Mouse (Mus musculus): ENCODE data around the gene Macrod2.

The Macrod2 gene

DNA sequence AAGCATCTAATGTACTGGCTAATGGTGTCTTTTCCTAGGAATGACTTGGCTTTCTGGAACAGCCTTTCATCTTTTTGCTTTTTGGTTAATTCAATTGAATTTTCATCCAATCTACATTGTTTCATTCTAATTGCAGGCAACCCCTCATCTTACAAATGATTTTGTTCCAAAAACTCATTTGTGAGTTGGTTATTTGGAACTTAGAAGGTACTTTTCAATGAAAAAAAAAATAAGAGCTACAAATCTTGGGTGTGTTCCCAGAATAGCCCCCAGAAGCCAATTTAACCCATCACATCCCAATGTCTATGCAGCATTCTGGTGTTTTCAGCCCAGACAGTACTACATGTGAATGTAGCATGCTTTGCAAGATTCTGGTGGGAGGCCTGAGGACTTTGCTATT is 683.1 kb downstream of the Macrod2 start:
- DNase-seq (ENCODE audit: low spot score) = no peak

DNA sequence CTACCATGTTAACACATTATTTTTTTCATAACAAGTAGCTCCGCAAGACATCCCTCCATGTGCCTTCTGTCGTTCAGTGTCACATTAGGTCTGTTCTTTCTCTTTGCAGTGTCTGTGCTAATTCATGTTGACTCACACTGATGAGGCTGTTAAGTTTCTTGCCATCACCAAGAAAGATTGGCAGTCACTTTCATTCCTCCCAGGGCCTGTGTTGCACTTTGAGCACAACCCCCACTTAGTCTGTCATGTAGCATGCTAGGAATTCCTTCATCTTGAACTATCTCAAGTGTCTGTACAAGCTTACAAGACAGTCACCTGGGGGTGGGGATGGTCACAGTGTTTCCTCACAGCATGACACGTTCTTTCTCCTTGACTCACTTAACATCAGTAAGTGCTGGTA is 696.2 kb downstream of the Macrod2 start:
- peak; percentile 31 for DNase-seq (ENCODE audit: low spot score)

DNA sequence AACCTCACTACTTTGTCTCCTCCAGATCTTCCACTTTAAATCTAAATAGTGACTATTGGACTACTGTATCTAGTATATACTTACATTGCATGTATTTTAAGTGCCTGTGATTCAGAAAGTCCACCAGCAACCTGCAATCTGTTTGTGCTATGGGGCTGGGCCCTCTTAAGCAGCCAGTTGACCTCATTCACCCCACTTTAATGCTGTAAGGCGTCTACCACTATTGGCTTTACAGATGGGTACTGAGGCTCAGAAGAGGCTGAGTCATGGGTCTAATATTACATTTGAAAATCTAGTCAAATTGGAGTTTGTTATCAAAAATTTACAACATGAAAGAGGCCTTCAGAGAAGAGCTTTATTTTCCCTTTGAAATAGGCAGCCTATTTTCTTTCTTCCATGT is 722.5 kb downstream of the Macrod2 start:
- DNase-seq (ENCODE audit: low spot score) = peak; percentile 64

DNA sequence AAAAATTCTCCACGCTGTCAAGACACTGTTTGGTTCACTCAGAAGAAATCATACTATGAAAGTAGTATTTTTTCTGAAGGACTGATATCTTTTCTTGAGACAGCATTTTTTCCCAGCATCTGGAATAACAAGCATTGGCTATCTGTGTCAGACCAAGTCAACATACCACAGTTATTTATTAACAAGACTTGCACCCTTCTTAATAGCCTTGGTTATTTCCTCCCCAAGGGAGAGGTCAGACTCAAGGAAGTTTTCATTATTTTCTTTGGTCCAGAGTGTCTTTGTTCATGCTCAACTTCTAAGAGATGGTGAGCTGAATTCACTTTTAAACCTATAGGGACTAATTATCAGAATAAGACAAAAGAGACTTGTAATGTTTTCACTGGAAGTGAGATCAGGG is 728.8 kb downstream of the Macrod2 start:
- DNase-seq (ENCODE audit: low spot score) = no peak

DNA sequence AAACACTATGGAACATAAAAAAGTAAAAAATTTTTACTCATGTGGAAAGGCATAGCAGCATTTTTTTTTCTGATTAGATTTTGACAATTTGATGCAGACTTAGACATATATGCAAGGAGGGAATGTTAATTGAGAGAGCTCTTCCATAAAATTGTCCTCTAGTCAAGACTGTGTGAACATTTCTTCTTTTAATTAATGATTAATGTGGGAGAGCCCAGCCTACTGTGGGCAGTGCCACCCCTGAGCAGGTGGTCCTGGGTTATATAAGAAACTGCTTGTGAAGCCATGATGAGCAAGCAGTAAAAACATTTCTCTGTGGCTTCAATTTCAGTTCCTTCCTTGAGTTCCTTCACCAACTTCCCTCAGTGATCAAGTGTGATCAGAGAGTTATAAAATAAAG is 730.5 kb downstream of the Macrod2 start:
- DNase-seq (ENCODE audit: low spot score) = no peak

DNA sequence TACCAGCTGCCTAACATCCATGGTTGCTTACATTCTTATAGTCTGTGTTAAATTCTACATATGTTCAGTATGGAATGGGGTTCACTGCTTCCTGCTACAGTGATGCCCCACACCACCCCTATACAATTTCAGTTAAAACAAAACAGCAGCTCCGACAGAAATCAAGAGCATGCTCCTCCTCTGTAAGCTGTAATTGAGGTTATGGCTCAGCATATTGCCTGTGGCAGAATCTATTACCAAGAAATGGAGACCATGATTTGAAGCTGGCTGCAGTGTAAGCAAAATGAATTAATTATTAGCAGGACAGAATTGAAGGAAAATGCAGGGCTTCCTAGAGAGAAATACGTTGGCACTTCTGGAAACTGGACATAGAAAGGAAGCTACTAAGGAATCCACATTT is 747.2 kb downstream of the Macrod2 start:
- DNase-seq (ENCODE audit: low spot score) = no peak

DNA sequence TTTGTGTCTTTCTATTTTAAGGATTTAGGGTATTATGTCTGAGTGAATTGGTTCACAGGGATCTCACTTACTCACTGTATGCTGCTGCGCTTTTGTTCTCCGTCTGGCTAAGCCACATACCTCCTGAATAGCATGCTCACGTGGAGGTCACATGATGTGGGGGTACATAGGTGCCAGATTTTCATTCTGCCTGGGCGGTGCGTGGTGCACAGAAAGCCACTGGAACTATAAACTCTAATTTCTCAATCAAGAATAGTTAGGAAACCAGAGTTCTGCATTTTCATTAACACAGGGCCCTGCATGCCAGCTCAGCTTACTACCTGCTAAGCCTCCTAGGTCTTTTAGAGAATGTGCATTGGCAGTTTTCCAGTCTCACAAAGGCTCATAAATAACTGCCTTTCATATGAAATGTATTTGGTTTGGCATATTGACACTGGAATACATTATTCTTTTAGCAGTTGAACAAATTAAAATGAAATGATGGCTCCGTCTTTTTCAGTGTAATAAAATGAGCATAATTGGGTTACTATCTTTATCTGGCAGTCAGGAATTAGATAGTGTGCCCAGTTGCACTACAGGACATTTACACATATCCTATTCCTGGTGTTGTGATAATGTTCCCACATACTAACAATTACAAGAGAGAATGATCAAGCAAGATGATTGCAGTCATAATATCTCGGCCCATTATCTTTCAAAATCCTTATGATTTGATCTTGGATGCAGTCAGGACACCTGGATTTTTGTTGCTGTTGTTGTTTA is 757.1 kb downstream of the Macrod2 start:
- DNase-seq (ENCODE audit: low spot score) = no peak

DNA sequence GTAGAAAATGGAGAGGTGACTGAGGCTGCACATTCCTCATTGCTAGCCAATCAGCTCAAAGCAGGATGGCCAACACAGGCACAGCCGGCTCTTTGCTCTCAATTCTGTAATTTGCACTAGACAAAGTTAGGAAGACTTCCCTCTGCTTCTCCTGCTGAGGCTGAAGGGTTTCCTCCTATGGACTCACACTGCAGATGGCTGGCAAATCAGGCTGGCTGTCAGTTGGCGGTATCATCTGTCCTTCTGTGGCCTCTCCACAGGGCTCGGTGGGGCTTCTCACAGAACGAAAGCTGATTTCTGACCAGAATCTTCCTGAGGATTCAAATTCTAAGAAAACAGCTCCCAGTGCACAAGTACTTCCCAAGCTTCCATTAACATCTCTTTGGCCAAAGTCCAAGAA is 760.9 kb downstream of the Macrod2 start:
- no peak for DNase-seq (ENCODE audit: low spot score)

DNA sequence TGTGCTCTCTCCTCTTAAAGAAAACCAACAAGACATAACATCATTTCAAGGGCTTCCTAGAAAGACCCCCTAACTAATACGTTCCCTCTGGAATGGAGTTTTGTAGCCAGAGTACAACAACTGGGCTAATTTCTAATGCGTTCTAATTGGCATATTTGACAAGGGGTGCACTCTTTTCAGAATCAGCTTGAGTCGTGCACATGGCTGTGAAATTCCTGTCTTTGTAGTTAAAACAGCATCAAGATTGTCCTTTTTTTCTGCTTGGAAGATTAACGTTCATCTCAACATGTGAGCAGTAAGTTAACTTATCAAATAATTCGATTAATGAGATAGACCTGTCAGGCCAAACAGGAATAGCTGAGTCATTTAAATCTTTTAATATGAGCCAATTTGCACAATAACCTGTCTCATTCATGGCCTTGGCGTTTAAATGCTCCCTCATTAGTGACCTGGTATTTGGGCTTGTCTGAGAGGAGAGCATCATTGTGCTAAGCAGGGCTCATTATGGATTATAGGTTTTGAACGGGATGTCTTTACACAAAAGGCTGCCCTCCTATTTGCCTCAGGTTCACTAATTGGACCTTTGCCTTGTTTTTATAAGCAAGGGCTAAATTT is 762.0 kb downstream of the Macrod2 start:
- no peak for DNase-seq (ENCODE audit: low spot score)

DNA sequence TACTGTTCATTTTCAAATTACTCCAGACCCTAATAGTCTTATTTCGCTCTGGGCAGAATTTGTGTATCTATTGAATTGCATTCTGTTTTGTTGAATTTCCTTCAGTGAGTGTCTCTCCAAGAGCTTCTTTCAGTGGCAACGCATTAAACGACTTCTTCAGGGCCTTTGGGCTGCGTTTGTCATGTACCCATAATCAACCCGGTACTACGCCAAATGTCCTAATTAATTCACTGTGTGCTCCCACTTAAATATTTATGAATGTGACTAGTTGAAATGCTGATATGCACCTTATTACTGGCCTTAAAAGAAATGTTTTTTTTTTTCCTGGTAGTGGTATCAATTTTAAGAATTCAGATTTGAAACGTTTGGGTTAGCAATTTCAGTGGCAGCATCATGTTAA is 763.1 kb downstream of the Macrod2 start:
- no peak for DNase-seq (ENCODE audit: low spot score)

DNA sequence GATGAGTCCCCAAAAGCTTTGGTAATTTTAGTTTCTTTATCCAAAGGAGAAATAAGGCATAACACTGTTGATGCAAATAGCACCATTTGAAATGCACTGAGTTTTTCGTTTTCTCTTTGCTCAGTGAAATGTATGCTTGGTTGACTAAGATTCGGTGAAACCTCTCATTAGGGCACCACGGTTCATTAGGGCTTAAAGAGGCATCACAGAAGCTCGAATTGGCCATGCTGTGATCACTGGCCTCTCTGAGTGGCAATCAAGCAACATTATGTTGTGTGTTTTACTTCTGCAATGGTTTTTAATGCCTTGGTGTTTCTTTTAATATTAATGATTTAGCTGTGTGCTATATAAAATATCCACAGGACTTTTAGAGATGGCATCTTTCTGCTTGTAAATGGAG is 768.8 kb downstream of the Macrod2 start:
- no peak for DNase-seq (ENCODE audit: low spot score)

DNA sequence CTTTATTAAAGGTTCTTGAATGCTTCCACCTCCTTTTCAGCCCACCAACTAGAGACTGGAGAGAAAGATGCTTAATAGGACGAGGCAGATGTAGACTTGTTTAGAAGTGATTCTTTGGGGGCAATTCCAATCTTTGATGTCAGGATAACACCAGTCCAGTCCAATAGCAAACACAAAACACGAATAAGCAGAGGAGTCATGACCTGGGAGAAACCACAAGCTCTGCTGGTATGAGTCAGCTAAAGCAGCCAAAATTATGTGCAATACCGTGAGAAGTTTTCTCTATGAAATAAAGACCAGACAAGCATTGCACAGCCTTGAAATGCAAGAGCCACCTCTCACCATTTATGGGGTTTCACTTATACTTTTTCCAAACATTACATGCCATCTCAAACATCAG is 774.5 kb downstream of the Macrod2 start:
- DNase-seq (ENCODE audit: low spot score) = no peak

DNA sequence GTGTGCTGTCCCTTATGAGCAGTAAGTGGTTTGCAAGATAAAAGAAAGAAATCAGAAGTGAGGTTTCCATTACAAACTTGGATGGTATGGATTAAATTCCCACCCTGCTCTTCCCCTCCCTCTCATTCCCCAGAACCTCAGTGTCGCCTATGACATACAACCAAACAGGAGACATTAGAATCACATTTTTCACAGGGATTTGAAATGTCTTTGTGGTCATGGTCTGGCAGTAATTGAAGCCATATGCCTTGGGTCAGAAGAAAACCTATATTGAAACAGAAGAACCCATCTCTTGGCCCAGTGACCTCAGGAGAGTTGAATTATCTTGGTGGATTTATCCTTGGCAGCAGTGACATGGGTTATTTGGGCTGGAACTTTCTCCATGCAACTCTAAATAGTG is 778.1 kb downstream of the Macrod2 start:
- no peak for DNase-seq (ENCODE audit: low spot score)

DNA sequence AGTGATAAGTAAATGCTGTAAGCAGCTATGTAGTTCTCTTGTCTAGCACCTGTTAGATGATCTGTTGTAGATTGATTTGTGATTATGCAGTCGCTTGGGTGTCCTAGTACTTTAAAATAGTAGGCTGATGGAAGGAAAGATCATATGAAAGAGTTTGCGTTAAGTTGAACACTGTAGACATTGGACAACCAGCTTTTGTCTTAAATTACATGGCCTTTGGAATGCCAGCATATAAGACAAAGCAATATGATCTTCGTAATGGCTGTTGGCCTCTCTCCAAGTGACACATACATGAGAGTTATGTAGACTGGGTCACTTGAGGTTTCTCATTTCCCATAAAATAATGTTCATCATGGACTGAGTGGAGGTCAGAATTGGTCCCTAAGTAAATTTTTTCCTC is 778.5 kb downstream of the Macrod2 start:
- DNase-seq (ENCODE audit: low spot score) = no peak

DNA sequence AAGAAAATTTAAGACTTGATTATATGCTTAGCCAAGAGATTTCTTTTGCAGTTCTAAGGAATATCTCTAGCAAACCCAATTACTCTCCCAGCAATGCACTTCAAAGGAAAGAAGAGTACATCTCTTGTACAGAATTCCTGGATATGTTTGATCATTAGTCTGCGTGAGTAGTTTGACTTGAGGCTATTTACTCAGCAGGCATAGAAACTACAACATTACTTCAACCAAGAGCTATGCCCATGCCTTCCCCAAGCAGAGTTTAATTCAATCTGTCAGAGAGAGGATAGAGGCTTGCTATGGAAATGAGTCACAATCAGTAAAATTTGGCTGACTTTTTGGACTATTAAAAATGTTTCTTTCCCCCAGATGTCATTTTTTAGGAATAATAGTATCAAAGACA is 785.5 kb downstream of the Macrod2 start:
- DNase-seq (ENCODE audit: low spot score) = no peak

DNA sequence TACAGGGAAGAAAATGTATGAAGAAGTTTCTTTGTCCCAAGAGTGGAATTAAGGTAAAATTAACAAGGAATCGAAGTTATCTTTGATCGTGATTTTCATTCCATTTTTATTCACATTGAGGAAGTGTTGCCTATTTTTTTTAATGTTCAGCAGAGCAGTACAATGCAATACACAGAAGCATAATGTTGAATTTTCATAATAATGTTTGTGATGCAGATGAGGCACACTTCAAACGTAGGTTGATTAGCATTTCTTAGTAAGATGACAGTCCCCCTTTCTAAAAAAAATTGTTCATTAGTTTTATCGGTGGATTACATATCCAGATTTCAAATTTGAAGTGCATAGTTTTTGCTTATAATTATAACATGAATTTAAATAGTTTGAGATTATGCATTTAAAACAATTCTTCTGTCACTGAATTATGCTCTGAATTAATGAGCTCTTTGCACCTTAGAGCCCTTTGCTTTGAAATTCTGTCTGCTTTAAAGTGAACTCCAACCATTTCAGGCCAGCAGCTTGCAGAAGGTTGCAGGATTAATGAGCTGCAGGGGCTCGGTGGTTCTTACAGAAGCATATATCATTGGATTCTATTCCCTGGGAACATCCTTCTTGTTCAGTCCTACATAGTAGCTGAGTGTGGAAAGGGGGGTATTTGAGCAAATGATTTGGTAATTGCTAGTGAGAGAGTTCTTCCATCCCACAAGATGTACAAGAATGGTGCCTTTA is 787.1 kb downstream of the Macrod2 start:
- no peak for DNase-seq (ENCODE audit: low spot score)

DNA sequence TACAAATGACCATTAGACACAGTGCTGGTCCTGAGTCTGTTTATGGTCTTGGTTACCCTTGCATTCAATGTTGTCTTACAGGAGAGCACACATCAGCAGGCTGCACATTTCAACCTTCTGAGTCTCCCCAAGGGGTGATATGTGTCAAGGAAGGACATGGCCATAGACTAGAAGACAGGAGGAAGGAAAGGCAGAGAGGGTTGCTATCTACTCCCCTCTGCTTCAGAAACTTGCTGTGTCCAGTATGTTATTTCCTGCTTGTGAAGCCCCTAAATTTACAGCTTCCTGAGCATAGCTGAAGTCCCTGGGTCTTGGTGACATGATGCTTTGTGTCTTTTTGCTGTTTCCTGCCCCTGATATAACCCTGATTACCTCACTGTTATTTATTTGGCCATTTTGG is 799.4 kb downstream of the Macrod2 start:
- DNase-seq (ENCODE audit: low spot score) = no peak

DNA sequence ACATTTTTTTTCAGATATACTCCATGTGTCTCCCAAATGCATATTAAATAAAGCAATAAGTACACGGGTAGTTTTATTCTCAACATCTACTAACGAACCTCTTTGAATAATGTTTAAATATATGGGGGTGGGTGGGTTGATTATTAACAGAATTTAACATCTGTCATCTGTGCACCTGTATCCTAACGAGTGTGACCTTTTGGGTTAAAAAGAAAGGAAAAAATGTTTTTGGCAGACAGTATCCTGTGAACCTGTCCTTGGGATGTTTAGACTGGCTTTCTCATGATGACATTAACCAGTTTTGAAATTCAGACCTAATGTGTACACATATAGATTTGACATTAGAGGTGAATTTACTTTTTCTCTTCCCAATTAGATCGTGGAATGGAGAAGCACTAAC is 805.4 kb downstream of the Macrod2 start:
- DNase-seq (ENCODE audit: low spot score) = no peak

DNA sequence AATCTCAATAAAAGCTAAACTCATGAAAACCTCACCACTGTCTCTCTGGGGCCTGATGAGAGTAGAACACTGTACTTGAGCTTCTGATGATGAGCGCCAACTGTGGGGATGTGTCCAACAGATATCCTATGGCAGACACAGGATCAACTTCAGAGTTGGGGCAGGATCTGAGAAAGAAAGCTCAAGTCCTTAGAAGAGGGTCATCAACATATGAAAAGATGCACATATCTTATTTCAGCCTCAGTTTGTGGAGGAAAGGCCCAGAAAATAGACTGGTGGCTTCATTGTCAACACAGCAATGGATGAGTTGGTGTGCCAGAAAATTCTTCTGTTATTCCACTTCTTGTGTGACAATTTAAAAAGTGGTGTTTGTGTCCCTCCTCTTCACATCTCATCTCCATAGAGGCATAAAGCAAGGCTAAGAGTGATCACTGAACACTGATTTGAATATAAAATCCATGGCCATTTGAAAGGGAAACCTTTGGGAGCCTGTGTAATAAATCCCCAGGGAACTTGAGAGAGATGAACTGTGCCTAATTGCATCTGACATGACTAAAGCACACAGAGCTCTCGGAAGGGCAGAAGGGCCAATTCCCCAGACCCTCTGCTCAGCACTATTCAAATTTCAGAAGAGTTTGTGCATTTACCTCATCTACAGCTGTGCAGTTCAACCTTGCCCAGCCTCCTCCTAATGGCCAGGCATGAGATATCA is 806.4 kb downstream of the Macrod2 start:
- DNase-seq (ENCODE audit: low spot score) = no peak

DNA sequence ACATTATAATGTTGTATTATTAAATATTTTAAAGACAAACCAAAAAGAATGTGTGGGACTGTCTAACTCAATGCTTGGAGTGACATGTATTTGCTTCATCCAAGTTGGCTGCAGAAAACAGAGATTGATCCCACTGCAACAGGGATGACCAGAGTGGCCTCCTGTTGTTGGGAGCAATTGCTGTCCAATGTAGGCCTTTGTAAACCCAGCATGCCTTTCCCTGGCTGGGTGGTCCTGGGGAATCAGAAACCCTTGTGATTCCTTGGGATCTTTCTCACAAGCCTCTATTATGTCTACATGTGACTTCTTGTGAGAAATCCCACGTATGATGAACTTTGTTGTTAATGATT is 806.9 kb downstream of the Macrod2 start:
- no peak for DNase-seq (ENCODE audit: low spot score)

DNA sequence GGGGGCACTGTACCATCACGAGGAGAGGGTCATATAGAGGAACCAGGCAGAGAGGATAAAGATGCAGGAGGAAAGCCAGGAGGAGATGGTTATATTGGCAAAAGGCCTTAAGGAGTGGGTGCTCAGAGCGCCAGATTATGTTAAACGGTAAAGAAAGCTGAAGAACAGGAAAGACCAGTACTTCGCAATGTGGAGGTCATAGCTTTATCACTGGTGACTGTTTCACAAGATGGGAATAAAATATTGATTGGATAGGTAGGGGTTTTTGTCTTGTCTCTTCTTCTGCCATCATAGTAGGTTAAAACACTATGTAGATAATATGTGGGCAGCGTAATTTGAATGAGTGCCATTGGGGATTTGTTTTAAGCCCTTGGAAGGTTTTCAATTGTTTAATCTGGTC is 816.2 kb downstream of the Macrod2 start:
- no peak for DNase-seq (ENCODE audit: low spot score)

DNA sequence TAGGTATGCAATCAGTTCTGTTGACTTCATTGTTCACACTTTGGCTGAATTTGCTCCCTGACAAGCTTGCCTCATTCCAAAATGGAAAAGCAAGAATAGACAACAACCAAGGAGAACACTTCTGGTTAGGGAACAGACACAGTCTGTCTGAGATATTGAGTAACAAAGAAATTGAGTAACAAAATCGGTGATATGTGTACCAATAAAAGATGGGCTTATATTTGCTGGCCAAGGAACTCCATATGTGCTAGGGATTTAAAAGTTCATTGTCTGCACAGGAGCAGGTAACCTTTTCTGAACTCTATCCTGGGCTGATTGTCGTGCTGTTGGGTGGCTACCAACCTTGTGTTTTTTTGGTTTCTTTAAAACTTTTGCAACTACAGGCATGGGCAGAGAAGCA is 817.2 kb downstream of the Macrod2 start:
- DNase-seq (ENCODE audit: low spot score) = no peak

DNA sequence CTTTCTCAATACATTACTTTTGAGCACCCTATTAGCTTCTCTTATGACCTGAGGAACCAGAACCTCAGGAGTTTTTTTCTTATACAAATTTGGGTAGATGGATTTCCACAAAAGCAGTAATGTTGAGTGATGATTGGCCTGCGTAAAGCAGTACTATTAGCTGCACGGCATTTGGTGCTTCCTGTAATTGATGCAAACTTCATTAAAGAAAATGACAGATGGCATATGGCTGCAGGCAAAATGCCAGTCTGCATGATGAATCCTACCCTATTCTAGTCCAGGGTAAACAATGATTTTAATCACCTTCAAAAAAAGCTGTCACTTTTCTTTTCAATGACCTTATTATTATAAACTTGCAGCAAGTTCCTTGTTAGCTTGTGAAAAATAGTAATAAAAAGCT is 822.4 kb downstream of the Macrod2 start:
- no peak for DNase-seq (ENCODE audit: low spot score)

All from lung, postnatal 25 days (tissue).